Mouse (Mus musculus) CH12.LX (cell line): ENCODE data around the gene Chd2. TPM values are rescaled to one million over a fixed set of nuclear protein-coding genes. Genes with fewer than 3 reads are reported as not detected.

Experiments used
- DNase-seq: peaks from one replicate; pipeline ENCODE4 v3.0.0-alpha.2; 2013; ENCODE audit errors: extremely low read depth
- H3K27ac ChIP-seq: 2 replicates; pipeline ENCODE4 v1.5.1; 2012; ENCODE audit warnings: low read depth, mild to moderate bottlenecking, control low read depth, moderate library complexity; ENCODE audit not compliant: insufficient read depth
- H3K27me3 ChIP-seq: replicated peaks from 2 replicates; pipeline ENCODE3; 2012; ENCODE audit warnings: inconsistent platforms
- H3K36me3 ChIP-seq, 2 experiments: replicated peaks in 1 of 2; 2 replicates each; pipeline versions ENCODE3 to v1.6.1; 2012; ENCODE audit warnings: inconsistent platforms in 1 of 2, low read length in 1 of 2, mild to moderate bottlenecking in 1 of 2, mixed read lengths in 1 of 2, moderate library complexity in 1 of 2; ENCODE audit not compliant: control insufficient read depth in 1 of 2, insufficient read depth in 1 of 2
- H3K4me1 ChIP-seq, 2 experiments: 2 replicates each; pipeline ENCODE4 v1.6.1; 2012; ENCODE audit warnings: inconsistent platforms in 1 of 2, moderate library complexity in 1 of 2; ENCODE audit not compliant: insufficient read depth in 2 of 2, control insufficient read depth in 1 of 2
- H3K4me2 ChIP-seq: 2 replicates; pipeline ENCODE4 v1.6.1; 2012; ENCODE audit warnings: low read depth, mild to moderate bottlenecking, control low read depth; ENCODE audit not compliant: poor library complexity, insufficient read depth, severe bottlenecking
- H3K4me3 ChIP-seq, 3 experiments: fragments of 150-350 bp in 1 of 3; sonication (generic) in 1 of 3; replicated peaks in 1 of 3; 2 replicates each; pipeline versions ENCODE3 to v1.5.1; 2011 to 2012; ENCODE audit warnings: low read depth in 2 of 3, low read length in 2 of 3, mild to moderate bottlenecking in 2 of 3, moderate library complexity in 2 of 3, control low read depth in 1 of 3, improper control_type of control experiment in 1 of 3, inconsistent platforms in 1 of 3, mixed read lengths in 1 of 3; ENCODE audit not compliant: poor library complexity in 1 of 3
- H3K79me2 ChIP-seq: replicated peaks from 2 replicates; pipeline ENCODE4 v1.6.1; 2012; ENCODE audit warnings: mild to moderate bottlenecking, moderate library complexity; ENCODE audit not compliant: control insufficient read depth, poor library complexity, insufficient read depth, severe bottlenecking; ENCODE audit errors: extremely low read depth
- H3K9ac ChIP-seq: 2 replicates; pipeline ENCODE4 v1.6.1; 2012; ENCODE audit warnings: low read depth, mild to moderate bottlenecking, control low read depth, moderate library complexity; ENCODE audit not compliant: insufficient read depth
- H3K9me3 ChIP-seq: replicated peaks from 2 replicates; pipeline ENCODE3; 2012; ENCODE audit warnings: low read length, inconsistent platforms, mixed read lengths
- CHD1 ChIP-seq: IDR thresholded peaks from 2 replicates; pipeline ENCODE4 v1.6.1; 2012; ENCODE audit warnings: low read depth, low read length, improper control_type of control experiment, inconsistent platforms
- CTCF ChIP-seq, 2 experiments: IDR thresholded peaks in 1 of 2; conservative IDR thresholded peaks in 1 of 2; 2 replicates each; pipeline ENCODE4 v1.5.1; 2011 to 2012; ENCODE audit warnings: low read depth in 2 of 2, low read length in 2 of 2, improper control_type of control experiment in 1 of 2, inconsistent platforms in 1 of 2, mild to moderate bottlenecking in 1 of 2, moderate library complexity in 1 of 2
- ELF1 ChIP-seq: IDR thresholded peaks from 2 replicates; pipeline ENCODE4 v1.6.1; 2014; ENCODE audit warnings: low read depth, mild to moderate bottlenecking, inconsistent platforms, low read length, improper control_type of control experiment
- EP300 ChIP-seq: IDR thresholded peaks from 2 replicates; pipeline ENCODE4 v1.6.1; 2011; ENCODE audit warnings: low read length, improper control_type of control experiment
- ETS1 ChIP-seq: conservative IDR thresholded peaks from 2 replicates; pipeline ENCODE4 v1.6.1; 2012; ENCODE audit warnings: low read depth, mild to moderate bottlenecking, inconsistent platforms, low read length, improper control_type of control experiment, moderate library complexity
- GABPA ChIP-seq: IDR thresholded peaks from 2 replicates; pipeline ENCODE4 v1.6.1; 2012; ENCODE audit warnings: low read depth, low read length, improper control_type of control experiment, inconsistent platforms; ENCODE audit not compliant: insufficient replicate concordance
- IRF4 ChIP-seq: IDR thresholded peaks from 2 replicates; pipeline ENCODE4 v1.6.1; 2014; ENCODE audit warnings: low read depth, mild to moderate bottlenecking, inconsistent platforms, low read length, improper control_type of control experiment
- MAZ ChIP-seq: IDR thresholded peaks from 2 replicates; pipeline ENCODE4 v1.6.1; 2012; ENCODE audit warnings: low read depth, mild to moderate bottlenecking, inconsistent platforms, low read length, improper control_type of control experiment, moderate library complexity
- MEF2A ChIP-seq: IDR thresholded peaks from 2 replicates; pipeline ENCODE4 v1.6.1; 2014; ENCODE audit warnings: low read depth, mild to moderate bottlenecking, inconsistent platforms, low read length, improper control_type of control experiment, borderline replicate concordance
- NRF1 ChIP-seq: IDR thresholded peaks from 2 replicates; pipeline ENCODE4 v1.6.1; 2014; ENCODE audit warnings: low read depth, mild to moderate bottlenecking, inconsistent platforms, low read length, improper control_type of control experiment, moderate library complexity
- POLR2A ChIP-seq: IDR thresholded peaks from 2 replicates; pipeline ENCODE4 v1.6.1; 2011; ENCODE audit warnings: low read depth, mild to moderate bottlenecking, improper control_type of control experiment, low read length
- RCOR1 ChIP-seq: conservative IDR thresholded peaks from 2 replicates; pipeline ENCODE4 v1.6.1; 2012; ENCODE audit warnings: low read depth, mild to moderate bottlenecking, inconsistent platforms, low read length, improper control_type of control experiment
- SIN3A ChIP-seq: IDR thresholded peaks from 2 replicates; pipeline ENCODE4 v1.6.1; 2012; ENCODE audit warnings: low read length, improper control_type of control experiment, inconsistent platforms
- TBP ChIP-seq: conservative IDR thresholded peaks from 2 replicates; pipeline ENCODE4 v1.6.1; 2011; ENCODE audit warnings: low read depth, low read length, improper control_type of control experiment
- TCF12 ChIP-seq: IDR thresholded peaks from 2 replicates; pipeline ENCODE4 v1.6.1; 2014; ENCODE audit warnings: low read depth, mild to moderate bottlenecking, inconsistent platforms, low read length, improper control_type of control experiment
- USF2 ChIP-seq: conservative IDR thresholded peaks from 2 replicates; pipeline ENCODE4 v1.6.1; 2011; ENCODE audit warnings: low read depth, low read length, improper control_type of control experiment
- ZNF384 ChIP-seq: IDR thresholded peaks from 2 replicates; pipeline ENCODE4 v1.6.1; 2012; ENCODE audit warnings: low read depth, low read length, improper control_type of control experiment, inconsistent platforms
- dilution Hi-C: fragments of 300-500 bp; cut with MboI; formaldehyde crosslinking; loops from 2 replicates; pipeline ENCODE4 v1.14.3; 2020; ENCODE audit warnings: low sequenced_read_pairs; ENCODE audit not compliant: extremely low pct_unique_long_range_greater_than_20kb, extremely low pct_ligation_motif_present
- in situ Hi-C: fragments of 300-500 bp; cut with MboI; formaldehyde crosslinking; loops from 3 replicates; pipeline ENCODE4 v1.14.3; 2019; ENCODE audit warnings: low sequenced_read_pairs, low pct_ligation_motif_present, low pct_unique_long_range_greater_than_20kb, mixed read lengths
- polyA plus RNA-seq: library from polyadenylated mRNA; unstranded; fragments of >175 nt; gene quantifications from 2 replicates; pipeline ENCODE4 v1.2.1, GENCODE M21; 2012; ENCODE audit warnings: low read depth; ENCODE audit not compliant: insufficient read length
- total RNA-seq, 2 experiments: library from RNA; depleted of rRNA; stranded (reverse); fragments of 300-350 nt in 1 of 2; fragments of >200 nt in 1 of 2; gene quantifications; 2 replicates each; pipeline ENCODE4 v1.2.3; 2012 to 2014

The Chd2 gene
- total and polyA plus RNA-seq, 3 experiments: 23.2 to 39.3 (median 30.9) TPM

DNA sequence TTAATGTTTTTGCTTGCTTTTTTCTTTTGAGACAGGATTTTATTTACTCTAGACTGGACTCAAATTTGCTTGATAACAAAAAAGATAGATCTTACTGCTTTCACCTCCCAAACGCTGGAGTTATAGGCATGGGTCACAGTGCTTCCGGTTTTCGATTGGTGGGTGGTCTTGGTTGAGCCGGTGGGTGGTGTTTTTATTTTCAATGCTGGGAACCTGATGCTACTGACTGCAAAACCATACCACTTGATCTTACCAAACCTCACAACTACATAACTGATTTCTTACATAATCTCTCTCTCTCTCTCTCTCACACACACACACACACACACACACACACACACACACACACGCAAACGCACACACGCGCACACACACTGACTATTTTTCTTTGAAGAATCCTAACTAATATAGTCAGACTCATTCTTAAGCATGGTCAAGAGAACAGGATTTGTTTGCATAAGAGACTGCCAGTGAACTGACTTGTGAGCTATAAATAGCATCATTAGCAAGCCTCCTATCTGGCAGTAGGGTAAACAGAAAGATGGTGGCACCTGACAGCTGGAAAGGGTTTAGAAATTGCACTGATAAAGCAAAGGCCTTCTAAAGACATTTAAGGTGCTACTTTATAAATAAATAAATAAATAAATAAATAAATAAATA, 37.6 kb upstream of the Chd2 start (continued):
- TF ChIP-seq ELF1 (peak; percentile 35; the same call in 1 of the 2 replicates), GABPA (no peak), RCOR1 (no peak), TBP (no peak), NRF1 (no peak), MAZ (0 out of 2 replicates have a peak, but pooled peaks have one; percentile 50), EP300 (no peak), CHD1 (no peak), ETS1 (peak; percentile 55; the same call in 1 of the 2 replicates), TCF12 (no peak), ZNF384 (no peak), POLR2A (no peak), IRF4 (no peak)

DNA sequence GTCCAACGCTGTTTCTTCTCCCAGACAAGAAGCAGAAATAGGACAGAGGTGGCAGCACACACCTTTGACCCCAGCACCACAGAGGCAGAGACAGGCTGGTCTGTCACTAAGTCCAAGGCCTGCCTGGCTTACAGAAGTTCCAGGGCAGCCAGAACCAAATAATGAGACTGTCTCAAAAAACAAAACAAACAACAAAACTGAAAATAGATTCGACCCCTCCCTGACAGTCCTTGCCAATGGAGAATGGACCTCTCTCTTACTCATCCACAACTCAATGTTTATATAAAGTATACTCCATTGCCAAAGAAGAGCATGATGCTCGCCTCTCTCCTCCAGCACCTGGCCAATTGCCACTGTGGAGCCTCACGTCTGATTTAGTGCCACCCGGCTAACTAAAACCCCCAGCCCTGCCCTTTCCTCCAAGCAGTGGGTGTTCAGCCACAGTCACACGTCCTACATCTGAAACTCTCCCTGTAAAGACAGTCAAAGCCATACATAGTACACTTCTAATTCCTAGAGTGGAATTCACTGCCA, 36.3 kb upstream of the Chd2 start:
- 0 out of 2 replicates have a peak overlapping the region, but pooled peaks have one; percentile 40 for H3K27ac ChIP-seq
- in situ Hi-C loops: no loop called here

More for the DNA sequence above, 36.3 kb upstream of the Chd2 start:
- Histone ChIP-seq H3K9ac (peak overlapping the region; percentile 7), H3K4me3 (no peak overlapping the region), H3K27me3 (no peaks in the 10 kb centered on the region), H3K79me2 (0 out of 2 replicates have a peak, but pooled peaks cover 3% of the 10 kb centered on the region), H3K36me3 (no peaks in the 10 kb centered on the region), H3K4me1 (peaks cover 14 to 44% of the 10 kb centered on the region in 2 experiments; a peak in 3 of 4 replicates), H3K9me3 (no peaks in the 10 kb centered on the region), H3K4me2 (no peak overlapping the region)
- DNase-seq: no peak
- dilution Hi-C loops: no loop called here
- TF ChIP-seq IRF4 (no peak), CTCF (conservative IDR thresholded peaks at IDR 0.05 in 1 of 2, IDR thresholded peaks at IDR 0.05 in 1 of 2; ENCODE audit: low read depth in 2 of 2, low read length in 2 of 2) (peak in 1 of 2 experiments; percentile 11; a peak in 1 of 4 replicates), RCOR1 (no peak), SIN3A (no peak), USF2 (no peak), MEF2A (no peak)
